Mouse (Mus musculus) intestine, embryonic 16.5 days (tissue): ENCODE measurements around the gene Nckap5. TPM values are rescaled to one million over a fixed set of nuclear protein-coding genes. Genes with fewer than 3 reads are reported as not detected.

Source experiments
- ATAC-seq: fragments of 200-750 bp; cut with Nextera tagmentation; 2 replicates; pipeline ENCODE4 v1.8.0; 2017; ENCODE audit warnings: moderate TSS enrichment, moderate library complexity
- H3K27ac ChIP-seq: fragments of 300-500 bp; sonication (generic); 2 replicates; pipeline ENCODE4 v1.5.1; 2014; ENCODE audit warnings: mild to moderate bottlenecking, low read length
- H3K27me3 ChIP-seq: fragments of 300-500 bp; sonication (generic); replicated peaks from 2 replicates; pipeline ENCODE4 v1.6.1; 2014; ENCODE audit warnings: low read length, control low read depth, mixed read lengths; ENCODE audit not compliant: control insufficient read depth, insufficient read depth
- H3K36me3 ChIP-seq: fragments of 300-500 bp; sonication (generic); 2 replicates; pipeline ENCODE4 v1.6.1; 2014; ENCODE audit warnings: low read length, control low read depth; ENCODE audit not compliant: control insufficient read depth, insufficient read depth
- H3K4me1 ChIP-seq: fragments of 300-500 bp; sonication (generic); 2 replicates; pipeline ENCODE4 v1.6.1; 2014; ENCODE audit warnings: low read length, control low read depth, mixed read lengths; ENCODE audit not compliant: control insufficient read depth, insufficient read depth
- H3K4me2 ChIP-seq: fragments of 300-500 bp; sonication (generic); 2 replicates; pipeline ENCODE4 v1.6.1; 2014; ENCODE audit warnings: low read depth, low read length, control low read depth
- H3K4me3 ChIP-seq: fragments of 300-500 bp; sonication (generic); 2 replicates; pipeline ENCODE4 v1.5.1; 2014; ENCODE audit warnings: mild to moderate bottlenecking, low read length
- H3K9ac ChIP-seq: fragments of 300-500 bp; sonication (generic); 2 replicates; pipeline ENCODE4 v1.6.1; 2014; ENCODE audit warnings: low read depth, low read length
- H3K9me3 ChIP-seq: fragments of 300-500 bp; sonication (generic); 2 replicates; pipeline ENCODE4 v1.6.1; 2016; ENCODE audit warnings: low read length, control low read depth; ENCODE audit not compliant: control insufficient read depth
- WGBS: fragments of 180-500 bp; shearing (Covaris S2); extraction: QIAGEN DNeasy Blood & Tissue Kit; methylation state at CpG from one replicate; pipeline ENCODE4 v1.1.7; 2014; 5-methylcytosine and 5-hydroxymethylcytosine counted together
- polyA plus RNA-seq: library from polyadenylated mRNA; unstranded; fragments of >200 nt; fragmentation: Nextera tagmentation; extraction: Ambion mirVana; gene quantifications from 2 replicates; pipeline ENCODE4 v1.2.1, GENCODE M21; 2015

The Nckap5 gene
- polyA plus RNA-seq, 1 experiment from 2014 or later: 11.5 TPM

- no peak overlapping the region for H3K4me3 ChIP-seq
- H3K27ac ChIP-seq: no peak overlapping the region
- H3K36me3 ChIP-seq: no peaks in the 10 kb centered on the region
- no peaks in the 10 kb centered on the region for H3K9me3 ChIP-seq
- H3K9ac ChIP-seq: no peak overlapping the region
- 40% methylated on average over 11 of the region's 11 CpGs for WGBS
- no peak for ATAC-seq
- H3K4me1 ChIP-seq: no peaks in the 10 kb centered on the region
- no peak overlapping the region for H3K4me2 ChIP-seq
- no peaks in the 10 kb centered on the region for H3K27me3 ChIP-seq
Measured at GRCm38 (mm10) chr1:126461527-126462354, 368.9 kb downstream of the Nckap5 start.

DNA sequence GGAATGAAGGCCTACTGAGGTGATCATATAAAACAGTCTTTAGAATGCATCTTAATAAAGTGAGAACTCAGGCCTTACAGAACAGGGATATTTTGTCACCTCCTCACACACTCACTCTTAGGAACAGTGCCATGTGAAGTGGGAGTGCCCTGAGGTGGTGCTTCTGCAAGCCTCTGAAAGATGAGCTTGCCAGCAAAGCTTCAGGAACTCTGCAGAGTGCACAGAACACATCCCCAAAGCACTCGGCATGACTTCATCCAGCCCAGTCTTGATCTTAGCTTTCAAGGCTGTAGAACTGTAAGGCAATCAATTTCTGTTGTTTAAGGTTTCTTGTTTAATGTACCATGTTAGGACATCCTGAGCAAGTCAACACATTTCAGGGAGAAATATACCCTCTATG lies 372.9 kb downstream of the Nckap5 start:
- no peak overlapping the region for H3K4me3 ChIP-seq
- no peak for ATAC-seq
- H3K27me3 ChIP-seq: no peaks in the 10 kb centered on the region
- H3K4me2 ChIP-seq: no peak overlapping the region
- WGBS: 78% methylated on average over 1 of the region's 1 CpGs
- H3K9ac ChIP-seq: no peak overlapping the region
- no peaks in the 10 kb centered on the region for H3K36me3 ChIP-seq
- H3K27ac ChIP-seq: no peak overlapping the region
- no peaks in the 10 kb centered on the region for H3K9me3 ChIP-seq
- H3K4me1 ChIP-seq: no peaks in the 10 kb centered on the region

DNA sequence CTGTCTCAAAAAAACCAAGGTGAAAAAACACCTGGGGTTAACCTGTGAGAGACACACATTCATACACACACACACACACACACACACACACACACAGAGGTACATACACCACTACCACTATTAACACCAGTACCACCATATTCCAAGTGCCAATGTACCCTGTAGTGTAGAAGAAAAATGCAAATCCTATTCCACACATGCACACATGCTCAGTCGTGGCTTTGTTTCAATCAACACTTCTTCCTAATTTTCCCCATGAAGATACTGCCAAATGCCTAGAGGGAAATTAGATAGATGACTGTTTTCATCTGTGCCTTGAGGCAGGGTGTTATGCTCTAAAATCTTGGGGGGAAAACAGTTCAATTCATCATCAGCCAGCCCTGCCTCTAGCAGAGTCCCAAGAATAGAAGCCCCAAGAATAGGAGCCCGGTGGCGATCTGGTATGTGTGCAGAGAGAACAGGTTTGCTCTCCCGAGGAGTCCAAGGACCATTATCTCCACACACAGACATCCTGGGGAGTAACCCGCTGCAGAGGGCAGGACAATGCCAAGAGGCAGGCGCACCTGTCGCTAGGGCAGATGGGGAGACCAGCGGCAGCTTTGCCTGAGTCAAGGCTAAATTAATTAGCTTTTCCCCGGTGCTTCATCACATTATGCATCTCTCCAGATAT lies 376.0 kb downstream of the Nckap5 start:
- Histone ChIP-seq H3K4me3 (no peak overlapping the region), H3K4me1 (no peaks in the 10 kb centered on the region), H3K36me3 (no peaks in the 10 kb centered on the region), H3K9ac (no peak overlapping the region), H3K27ac (no peak overlapping the region), H3K4me2 (no peak overlapping the region), H3K9me3 (no peaks in the 10 kb centered on the region), H3K27me3 (no peaks in the 10 kb centered on the region)
- WGBS: 57% methylated on average over 9 of the region's 9 CpGs
- no peak for ATAC-seq

- Histone ChIP-seq H3K9ac (no peak overlapping the region), H3K27ac (no peak overlapping the region), H3K9me3 (no peaks in the 10 kb centered on the region), H3K27me3 (no peaks in the 10 kb centered on the region), H3K36me3 (no peaks in the 10 kb centered on the region), H3K4me3 (no peak overlapping the region), H3K4me1 (no peaks in the 10 kb centered on the region), H3K4me2 (no peak overlapping the region)
- no peak for ATAC-seq
- WGBS: 81% methylated on average over 9 of the region's 9 CpGs
Measured at GRCm38 (mm10) chr1:126451472-126451871, 379.1 kb downstream of the Nckap5 start.

DNA sequence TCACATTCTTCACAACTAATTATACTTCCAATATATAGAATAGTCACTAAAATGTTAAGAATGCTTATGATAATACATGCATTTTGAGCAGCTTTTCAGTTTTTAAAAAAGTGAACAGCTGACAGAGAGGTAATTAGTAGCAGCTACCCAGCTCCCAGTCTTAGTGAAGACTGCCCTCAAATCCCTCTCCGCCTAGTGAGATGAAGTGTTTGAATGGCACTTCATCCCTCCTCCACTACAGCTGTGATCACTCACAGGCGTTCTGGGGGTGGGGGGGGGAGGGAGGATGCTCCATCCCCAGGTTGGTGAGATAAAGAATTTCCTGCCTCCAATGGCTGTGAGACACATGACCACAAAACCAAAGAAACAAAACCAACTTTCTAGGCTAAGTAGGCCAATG lies 381.2 kb downstream of the Nckap5 start:
- no peaks in the 10 kb centered on the region for H3K9me3 ChIP-seq
- no peak for ATAC-seq
- no peak overlapping the region for H3K4me3 ChIP-seq
- no peaks in the 10 kb centered on the region for H3K36me3 ChIP-seq
- WGBS: 55% methylated on average over 2 of the region's 2 CpGs
- no peak overlapping the region for H3K9ac ChIP-seq
- no peak overlapping the region for H3K27ac ChIP-seq
- H3K27me3 ChIP-seq: no peaks in the 10 kb centered on the region
- H3K4me2 ChIP-seq: no peak overlapping the region
- no peaks in the 10 kb centered on the region for H3K4me1 ChIP-seq

DNA sequence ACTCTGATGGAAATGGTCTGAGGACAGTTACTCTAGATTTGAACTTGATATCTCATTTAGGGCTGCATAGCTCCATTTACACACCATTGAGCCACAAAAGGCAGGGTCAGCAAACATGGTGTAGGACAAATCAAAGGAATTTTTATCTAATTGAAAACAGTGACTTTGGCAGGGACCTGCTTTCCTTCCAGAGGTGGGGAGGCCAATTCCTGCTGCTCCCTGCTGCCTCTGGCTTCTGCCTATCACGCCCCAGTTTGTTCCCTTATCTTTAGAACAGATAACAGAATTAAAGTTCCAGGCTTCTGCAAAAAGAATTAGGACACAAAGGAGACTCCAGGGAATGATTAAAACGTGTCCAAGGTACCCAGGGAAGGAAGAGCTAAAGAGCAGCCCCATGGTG lies 386.7 kb downstream of the Nckap5 start:
- no peaks in the 10 kb centered on the region for H3K36me3 ChIP-seq
- H3K4me3 ChIP-seq: no peak overlapping the region
- H3K27me3 ChIP-seq: no peaks in the 10 kb centered on the region
- no peak overlapping the region for H3K9ac ChIP-seq
- H3K9me3 ChIP-seq: no peaks in the 10 kb centered on the region
- no peak for ATAC-seq
- H3K4me2 ChIP-seq: no peak overlapping the region
- WGBS: 29% methylated on average over 2 of the region's 2 CpGs
- no peak overlapping the region for H3K27ac ChIP-seq
- H3K4me1 ChIP-seq: no peaks in the 10 kb centered on the region

- Histone ChIP-seq H3K9me3 (no peaks in the 10 kb centered on the region), H3K9ac (no peak overlapping the region), H3K4me2 (no peak overlapping the region), H3K36me3 (no peaks in the 10 kb centered on the region), H3K27me3 (no peaks in the 10 kb centered on the region), H3K27ac (no peak overlapping the region), H3K4me3 (no peak overlapping the region), H3K4me1 (no peaks in the 10 kb centered on the region)
- no peak for ATAC-seq
- WGBS: 76% methylated on average over 1 of the region's 1 CpGs
Measured at GRCm38 (mm10) chr1:126442723-126443122, 387.9 kb downstream of the Nckap5 start.

DNA sequence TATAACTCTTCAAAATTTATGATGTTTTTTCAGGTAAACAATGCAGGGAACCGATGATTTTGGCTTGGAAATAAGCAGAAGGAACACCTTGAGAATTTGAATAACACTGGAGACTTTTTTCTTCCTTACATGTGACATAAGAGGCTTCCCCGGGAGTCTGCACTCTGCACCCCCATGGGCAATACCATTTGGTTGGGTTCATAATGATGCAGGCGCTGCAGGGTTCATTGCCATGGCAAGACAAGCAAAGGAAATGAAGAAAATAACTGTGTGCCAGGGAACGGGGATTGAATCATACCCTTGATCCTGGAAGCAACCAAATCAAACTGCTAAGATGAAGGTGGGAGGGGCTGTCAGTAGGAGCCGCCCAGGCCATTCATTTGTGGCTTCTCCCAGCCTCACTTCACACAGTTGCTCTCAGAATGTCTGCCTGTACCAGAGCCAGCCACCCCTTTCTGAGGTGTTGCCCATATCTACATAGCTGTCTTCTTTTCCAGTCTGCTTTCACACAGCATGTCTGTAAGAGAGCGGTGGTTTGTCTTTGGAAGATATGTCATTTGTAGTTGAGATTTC lies 392.5 kb downstream of the Nckap5 start:
- ATAC-seq: no peak
- H3K9me3 ChIP-seq: no peaks in the 10 kb centered on the region
- no peaks in the 10 kb centered on the region for H3K27me3 ChIP-seq
- WGBS: 76% methylated on average over 6 of the region's 6 CpGs
- no peak overlapping the region for H3K9ac ChIP-seq
- H3K36me3 ChIP-seq: no peaks in the 10 kb centered on the region
- H3K4me1 ChIP-seq: no peaks in the 10 kb centered on the region
- no peak overlapping the region for H3K4me2 ChIP-seq
- H3K27ac ChIP-seq: no peak overlapping the region
- H3K4me3 ChIP-seq: no peak overlapping the region

- no peak overlapping the region for H3K4me3 ChIP-seq
- WGBS: 72% methylated on average over 9 of the region's 9 CpGs
- no peak overlapping the region for H3K9ac ChIP-seq
- H3K4me2 ChIP-seq: no peak overlapping the region
- H3K36me3 ChIP-seq: no peaks in the 10 kb centered on the region
- no peak overlapping the region for H3K27ac ChIP-seq
- no peaks in the 10 kb centered on the region for H3K4me1 ChIP-seq
- no peaks in the 10 kb centered on the region for H3K9me3 ChIP-seq
- ATAC-seq: no peak
- H3K27me3 ChIP-seq: no peaks in the 10 kb centered on the region
Measured at GRCm38 (mm10) chr1:126436937-126437667, 393.5 kb downstream of the Nckap5 start.
